Mouse (Mus musculus): ENCODE results near the gene Msln.
A peak's percentile ranks its signal among the peaks of the same experiment; 100 is the strongest.

Msln gene

GRCm38 (mm10) chr17:25754241-25754640 lies at the start of gene Msln:
Gene Msln (minus strand): TSS chr17:25754378.
- no peak for DNase-seq

- peak; percentile 83 for DNase-seq
Measured at GRCm38 (mm10) chr17:25802825-25803517, 48.8 kb upstream of the Msln start.

- DNase-seq = no peak
Measured at GRCm38 (mm10) chr17:25801029-25801428, 46.9 kb upstream of the Msln start.

DNA sequence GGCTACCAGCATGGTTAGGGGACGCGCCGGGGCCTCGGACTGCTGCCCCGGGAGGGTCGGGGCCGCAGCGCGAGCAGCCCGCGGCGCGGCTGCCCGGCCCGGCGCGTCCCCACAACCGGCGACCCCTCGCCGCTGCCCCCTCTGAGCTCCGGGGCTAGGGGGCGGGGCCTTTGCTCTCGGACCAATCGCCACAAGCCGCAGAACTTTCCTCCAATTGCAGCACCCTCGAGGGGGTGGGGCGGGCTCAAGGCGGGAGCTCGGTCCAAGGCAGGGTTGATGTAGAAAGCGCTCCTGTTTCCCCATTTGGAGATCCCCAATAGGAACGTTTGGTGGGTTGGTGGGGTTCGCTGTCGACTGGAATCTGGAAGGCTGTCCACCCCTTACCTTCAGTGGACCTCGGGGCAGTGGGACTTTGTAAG lies 42.8 kb upstream of the Msln start, which contains the start of gene Metrn:
TSS of gene Metrn (minus strand) at position 186 of the 419 bp plus-strand sequence.
- DNase-seq = peak; percentile 75

DNA sequence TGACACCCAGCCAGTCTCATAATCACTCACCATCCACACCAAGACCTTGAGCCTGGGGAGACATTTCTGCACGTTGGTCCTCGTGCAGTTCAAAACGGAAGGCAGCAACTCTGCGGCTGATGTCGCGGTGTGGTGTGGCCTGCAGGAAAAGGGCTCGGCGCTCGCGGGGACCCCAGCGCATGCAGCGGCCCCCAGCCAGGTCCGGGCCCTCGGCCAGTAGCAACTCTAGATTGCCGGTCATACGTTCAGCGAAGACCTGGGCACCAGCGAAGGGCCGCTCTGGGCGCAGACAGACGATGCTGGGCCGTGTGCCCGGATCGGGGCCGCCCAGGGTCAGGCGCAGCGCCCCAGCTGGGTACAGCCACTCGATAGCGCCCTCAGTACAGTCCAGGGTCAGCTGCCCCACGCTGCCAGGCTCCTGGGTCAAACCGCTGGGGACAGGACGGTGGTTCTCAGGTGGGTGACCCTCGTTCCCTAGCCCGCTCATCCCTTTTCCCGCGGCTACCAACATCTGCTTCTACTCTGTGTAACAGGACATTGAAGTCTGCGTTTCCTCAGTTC lies 42.1 kb upstream of the Msln start:
- DNase-seq = no peak

DNA sequence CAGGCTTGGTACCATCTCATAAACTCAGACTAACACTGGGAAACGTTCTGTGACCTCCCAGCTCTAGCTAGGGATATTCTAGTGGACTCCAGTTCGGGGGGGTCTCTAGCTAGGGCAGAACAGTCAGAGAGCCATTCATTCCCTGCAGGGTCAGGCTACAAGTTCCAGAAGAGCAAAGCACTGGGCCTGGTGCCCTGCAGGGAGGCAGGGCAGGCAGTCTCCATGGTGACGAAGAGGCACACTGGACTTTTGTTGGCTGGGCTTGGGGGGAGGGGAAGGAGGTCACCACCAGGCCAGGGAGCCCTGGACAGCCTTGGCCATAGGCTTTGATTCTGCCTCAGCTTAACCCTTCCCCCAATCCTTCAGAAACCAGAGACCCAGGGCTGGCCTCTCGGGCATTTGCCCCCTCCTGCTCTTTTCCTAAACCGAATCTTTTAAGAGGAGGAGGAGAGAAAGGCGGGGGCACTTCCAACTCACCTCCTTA lies 41.5 kb upstream of the Msln start, which contains the start of gene AC134908.4:
TSS of gene AC134908.4 (minus strand) at position 51 of the 484 bp plus-strand sequence.
- peak; percentile 42 for DNase-seq

GRCm38 (mm10) chr17:25794998-25795397 lies 40.8 kb upstream of the Msln start:
- no peak for DNase-seq

- no peak for DNase-seq
Measured at GRCm38 (mm10) chr17:25794197-25794596, 40.0 kb upstream of the Msln start.

- DNase-seq = peak; percentile 75
Measured at GRCm38 (mm10) chr17:25792615-25793014, 38.4 kb upstream of the Msln start, which contains the start of gene Fam173a. Gene Fam173a (minus strand): TSS chr17:25792901.

GRCm38 (mm10) chr17:25791843-25792527 lies 37.8 kb upstream of the Msln start:
- DNase-seq = peak; percentile 83

- DNase-seq = no peak
Measured at GRCm38 (mm10) chr17:25791320-25791842, 37.2 kb upstream of the Msln start.

DNA sequence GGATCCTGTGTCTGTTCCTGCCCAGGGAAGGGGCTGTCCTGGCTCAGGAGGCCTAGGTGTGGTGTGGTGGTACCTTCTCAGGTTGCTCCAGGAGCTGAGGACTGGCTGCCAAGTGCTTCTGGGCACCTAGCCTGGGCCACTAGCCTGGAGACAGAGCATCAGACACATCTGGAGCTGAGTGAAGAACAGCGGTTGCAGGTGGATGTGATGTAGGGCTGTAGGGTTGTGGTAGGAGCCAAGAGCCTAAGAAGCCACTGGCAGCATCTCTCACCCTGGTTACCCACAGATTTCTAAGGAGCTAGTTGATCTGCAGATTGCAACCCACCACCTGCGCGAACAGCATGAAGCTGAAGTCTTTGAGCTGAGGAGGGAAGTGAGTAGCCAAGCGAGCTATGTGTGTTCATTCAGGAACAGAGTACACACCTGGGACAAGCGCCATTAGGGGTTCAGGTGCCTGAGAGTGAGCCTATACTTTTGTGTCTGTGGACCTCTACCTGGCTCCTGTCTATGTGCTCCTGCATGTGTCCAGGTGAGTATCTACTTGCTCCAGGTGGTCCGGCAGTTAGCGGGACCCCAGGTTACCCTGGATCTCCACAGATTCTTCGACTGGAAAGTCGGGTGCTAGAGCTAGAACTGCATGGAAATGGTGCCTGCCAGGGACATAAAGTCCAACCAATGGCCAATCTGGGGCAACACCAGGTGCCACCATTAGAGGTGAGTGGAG lies 32.8 kb upstream of the Msln start:
- no peak for DNase-seq

- no peak for DNase-seq
Measured at GRCm38 (mm10) chr17:25786280-25786679, 32.1 kb upstream of the Msln start, which contains the start of gene Ccdc78. Gene Ccdc78 (plus strand): TSS chr17:25786580.

DNA sequence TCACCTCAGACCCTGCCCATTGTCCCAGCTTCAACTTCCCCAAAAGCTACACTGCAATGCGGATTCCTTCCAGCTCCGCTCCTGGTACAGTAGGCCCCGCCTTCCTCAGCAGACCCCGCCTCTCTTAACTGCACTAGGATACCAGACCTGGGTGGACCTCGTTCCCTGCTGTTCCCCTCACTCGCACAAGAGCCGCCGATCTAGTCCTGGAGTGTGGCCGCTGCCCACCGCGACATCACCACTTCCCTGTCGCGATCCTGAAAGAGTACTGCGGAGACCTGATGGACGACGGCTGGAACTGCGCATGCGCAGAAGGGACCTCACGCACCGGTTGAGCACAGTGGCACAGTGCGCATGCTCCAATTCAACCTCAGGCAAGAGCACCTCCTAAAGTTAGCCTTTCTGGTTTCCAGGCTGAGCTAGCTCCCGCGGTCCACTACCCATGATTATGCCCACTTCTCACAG lies 31.1 kb upstream of the Msln start, which contains the start of gene Haghl:
TSS of gene Haghl (minus strand) at position 393 of the 465 bp plus-strand sequence.
- peak; percentile 99 for DNase-seq

DNA sequence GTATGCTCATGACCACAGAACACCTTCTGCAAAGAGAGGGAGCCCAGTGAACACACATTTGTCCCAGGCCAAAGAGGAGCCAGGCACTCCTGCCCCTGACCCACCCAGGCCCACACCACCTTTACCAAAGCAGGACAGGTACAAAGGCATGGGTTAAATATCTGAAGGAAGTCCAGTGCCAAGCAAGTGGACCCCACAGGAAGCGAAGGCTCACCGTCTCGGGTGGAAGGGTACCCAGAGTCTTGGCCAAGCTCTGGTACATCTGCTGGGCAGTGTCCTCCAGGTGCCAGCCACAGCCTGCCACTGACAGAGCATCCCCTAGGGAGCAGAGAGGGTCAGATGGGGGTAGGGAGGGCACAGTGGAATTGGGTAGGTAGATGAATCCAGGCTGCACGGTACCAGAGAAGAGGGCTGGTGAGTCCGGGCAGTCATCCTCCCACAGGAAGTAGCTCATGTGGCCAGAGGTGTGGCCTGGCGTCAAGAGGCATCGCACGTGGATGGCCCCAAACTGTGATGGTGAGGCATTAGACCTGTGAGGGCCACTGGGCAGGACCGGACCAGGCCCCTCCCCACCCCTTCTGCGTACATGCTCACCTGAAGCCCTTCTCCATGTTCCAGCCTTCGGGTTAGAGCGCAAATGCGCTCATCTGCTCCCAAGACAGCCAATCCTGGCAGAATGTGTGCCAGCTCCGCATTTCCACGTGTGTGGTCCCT lies 29.8 kb upstream of the Msln start:
- no peak for DNase-seq

GRCm38 (mm10) chr17:25783086-25783485 lies 28.9 kb upstream of the Msln start:
- DNase-seq = no peak

GRCm38 (mm10) chr17:25781339-25781738 lies 27.2 kb upstream of the Msln start:
- DNase-seq = no peak

DNA sequence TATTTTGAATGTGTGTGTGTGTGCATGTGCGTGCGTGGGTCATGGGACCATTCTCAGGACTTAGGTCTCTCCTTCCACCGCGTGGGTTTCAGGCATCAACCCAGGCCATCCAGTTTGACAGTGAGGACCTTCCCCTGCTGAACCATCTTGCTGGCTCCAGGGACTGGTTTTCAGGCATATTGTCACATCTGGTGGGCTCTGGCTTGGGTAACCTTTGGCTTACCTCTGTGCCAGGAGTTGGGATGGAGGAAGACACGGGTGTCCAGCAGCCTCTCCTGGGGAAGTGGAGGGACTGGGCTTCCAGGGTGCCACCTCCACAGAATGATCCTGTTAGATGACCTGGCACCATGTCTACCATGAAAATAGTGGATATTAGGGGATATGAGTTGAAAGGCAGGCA lies 23.8 kb upstream of the Msln start:
- no peak for DNase-seq

DNA sequence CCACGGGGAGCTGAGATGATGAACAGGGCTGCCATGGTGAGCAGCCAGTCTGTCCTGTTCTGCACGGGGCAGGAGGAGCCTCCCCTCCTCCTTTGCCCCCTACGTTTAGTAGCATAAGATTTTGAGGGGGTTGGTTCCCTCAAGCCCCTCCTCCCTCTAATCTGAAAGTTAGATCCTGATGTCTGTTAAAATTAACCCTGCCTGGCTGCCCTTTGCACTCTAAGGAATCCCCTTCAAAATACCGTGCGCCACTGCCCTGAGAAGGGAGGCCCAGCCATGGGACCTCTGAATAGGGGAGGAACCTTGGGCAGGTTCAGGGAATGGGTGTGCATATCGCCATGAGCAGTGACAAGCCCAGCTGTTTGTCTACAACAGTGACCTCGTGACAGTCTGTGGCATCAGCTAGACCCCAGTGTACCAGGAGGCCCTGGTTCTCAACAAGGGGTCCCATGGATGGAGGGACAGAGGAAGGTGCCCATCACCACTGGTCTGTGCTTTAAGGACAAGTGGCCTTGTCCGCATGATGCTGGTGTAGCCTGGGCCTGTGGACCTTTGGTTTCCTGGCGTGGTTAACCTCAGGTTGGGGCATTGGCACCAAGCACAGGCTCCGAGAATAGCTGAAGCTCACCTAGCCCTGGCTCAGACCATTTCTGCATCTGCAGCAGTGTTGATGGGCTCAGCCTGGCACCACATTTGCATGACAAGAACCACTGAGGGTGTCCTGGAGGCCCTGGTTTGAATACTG lies 21.3 kb upstream of the Msln start:
- DNase-seq = no peak

- DNase-seq = peak; percentile 98
Measured at GRCm38 (mm10) chr17:25773549-25774120, 19.5 kb upstream of the Msln start, which contains the start of gene Narfl. Gene Narfl (plus strand): TSS chr17:25773776.

Data from right cerebral cortex, postnatal 14 days (tissue).